Mouse (Mus musculus) embryo, embryonic 9.5 days (tissue): Measurements from ENCODE around the gene Actn3.
"Not testable (repeated sequence)": the region's sequence is repeated elsewhere in the genome, so short reads cannot be mapped to it uniquely, and the experiment has no call there.

Experiments used
- DNase-seq: peaks from one replicate; pipeline ENCODE4 v3.0.0-alpha.2; 2017; ENCODE audit errors: extremely low spot score

The Actn3 gene

DNA sequence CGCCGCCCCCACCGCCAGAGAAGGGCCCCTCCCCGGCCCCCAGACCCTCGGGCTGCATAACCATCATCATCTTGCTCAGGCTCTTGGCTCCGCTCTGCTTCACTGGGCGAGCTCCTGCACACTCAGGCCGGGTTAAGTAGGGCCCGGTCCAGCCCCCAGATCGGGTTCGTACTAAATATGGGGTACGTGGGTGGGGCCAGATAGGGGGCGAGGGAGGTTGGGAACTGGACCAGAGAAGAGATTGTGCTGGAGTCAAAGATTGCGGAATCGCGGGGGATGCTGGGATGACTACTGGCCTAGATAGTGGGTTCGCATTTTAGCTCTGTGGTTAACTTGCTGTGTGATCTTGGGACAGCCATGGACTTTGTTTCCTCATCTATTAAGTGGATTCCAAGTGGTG is at the start of gene Actn3:
Actn3 (minus strand) TSS at position 125 of the 400 bp plus-strand sequence.
- no peak for DNase-seq

DNA sequence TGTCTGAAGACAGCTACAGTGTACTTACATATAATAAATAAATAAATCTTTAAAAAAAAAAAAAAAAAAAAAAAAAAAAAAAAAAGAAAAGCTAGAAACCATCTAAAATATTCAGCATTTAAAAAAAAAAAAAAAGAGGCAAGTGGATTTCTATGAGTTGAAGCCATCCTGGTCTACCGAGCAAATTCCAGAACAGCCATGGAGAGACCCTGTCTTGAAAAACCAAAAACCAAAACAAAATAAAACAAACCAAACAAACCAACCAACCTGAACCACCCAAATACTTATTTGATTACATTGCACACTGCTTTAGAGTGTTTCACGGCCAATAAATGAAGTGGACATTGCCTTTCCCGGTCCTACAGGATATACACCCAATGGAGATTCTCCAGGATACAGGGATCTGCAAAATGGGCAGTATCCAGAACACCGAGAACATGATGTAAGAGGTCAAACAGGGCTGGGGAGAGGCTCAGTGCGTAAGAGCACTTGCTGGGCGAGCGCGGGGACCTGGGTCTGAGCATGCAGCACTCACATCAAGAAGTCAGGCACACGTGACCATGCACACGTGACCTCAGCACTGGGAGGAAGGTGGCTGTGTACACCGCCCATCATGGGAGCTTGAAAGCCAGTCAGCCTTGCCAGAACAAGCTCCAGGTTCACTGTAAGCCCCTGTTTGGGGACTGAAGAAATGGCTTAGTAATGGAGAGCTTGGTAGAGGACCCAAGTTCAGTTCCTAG is 47.6 kb upstream of the Actn3 start:
- DNase-seq = no peak

DNA sequence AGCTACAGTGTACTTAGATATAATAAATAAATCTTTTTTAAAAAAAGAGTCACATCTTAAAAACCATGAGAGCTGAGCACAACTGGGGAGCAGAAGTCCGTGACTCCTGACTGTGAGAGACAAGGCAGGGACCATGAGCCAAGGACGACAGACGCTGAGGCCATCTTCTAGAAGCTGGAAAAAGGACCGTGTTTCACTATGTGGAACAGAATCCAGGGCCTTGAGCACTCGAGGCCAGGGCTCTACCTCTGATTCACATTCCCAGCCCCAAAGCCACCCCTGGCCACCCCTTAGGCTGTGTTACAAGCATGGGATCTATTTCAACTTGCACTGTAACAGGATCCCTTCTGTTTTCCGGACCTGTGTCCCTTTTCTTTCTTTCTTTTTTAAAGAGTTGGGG is 41.9 kb upstream of the Actn3 start:
- no peak for DNase-seq

DNA sequence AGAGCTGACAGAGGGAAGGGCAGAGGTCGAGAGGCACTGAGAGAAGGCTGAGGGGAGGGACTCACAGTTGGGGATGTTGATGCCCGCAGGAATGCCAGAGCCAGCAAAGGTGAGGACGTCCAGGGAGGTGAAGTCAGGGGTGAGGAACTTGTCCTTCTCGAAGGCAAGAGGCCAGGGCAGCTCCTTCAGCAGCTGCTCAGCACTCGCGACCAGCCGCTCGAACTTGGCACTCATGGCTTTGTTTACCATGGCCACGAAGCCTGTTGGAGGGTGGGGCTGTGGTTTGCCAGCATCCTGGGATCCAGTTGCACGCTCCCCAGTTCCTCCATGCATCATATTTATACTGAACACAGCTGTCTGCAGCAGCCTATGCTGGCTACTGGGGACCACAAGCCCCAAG is 39.1 kb upstream of the Actn3 start:
- DNase-seq = no peak

DNA sequence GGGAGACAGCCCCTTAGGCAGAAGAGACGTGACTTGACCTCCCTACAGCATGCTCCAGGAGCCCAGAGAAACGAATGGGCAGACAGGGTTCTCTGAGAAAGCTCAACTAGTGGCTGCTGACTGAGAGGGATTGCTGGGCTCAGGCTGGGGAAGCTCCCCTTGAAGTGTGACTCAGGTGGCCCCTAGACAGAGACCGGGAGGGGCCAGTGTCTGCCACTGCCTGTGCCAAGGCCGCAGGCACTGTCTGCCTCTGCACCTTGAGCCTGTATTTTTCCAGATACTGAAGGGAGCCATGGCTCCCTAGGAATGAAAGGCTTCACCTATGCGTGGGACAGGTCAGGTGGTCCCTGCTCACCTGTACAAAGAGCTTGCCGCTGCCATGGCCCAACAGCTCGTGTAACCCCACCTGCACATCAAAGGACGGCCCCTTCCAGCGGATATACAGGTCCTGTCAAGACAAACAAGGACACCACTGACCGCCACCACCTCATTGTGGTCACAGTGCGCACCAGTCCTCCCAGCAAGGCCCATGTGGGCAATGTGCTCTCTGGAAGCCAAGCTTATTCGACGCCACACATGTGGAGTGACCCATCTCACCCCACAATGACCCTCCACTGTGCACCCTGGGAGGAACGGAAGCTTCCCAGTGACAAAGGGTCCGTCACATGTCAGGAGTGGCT is 38.4 kb upstream of the Actn3 start:
- DNase-seq = no peak

DNA sequence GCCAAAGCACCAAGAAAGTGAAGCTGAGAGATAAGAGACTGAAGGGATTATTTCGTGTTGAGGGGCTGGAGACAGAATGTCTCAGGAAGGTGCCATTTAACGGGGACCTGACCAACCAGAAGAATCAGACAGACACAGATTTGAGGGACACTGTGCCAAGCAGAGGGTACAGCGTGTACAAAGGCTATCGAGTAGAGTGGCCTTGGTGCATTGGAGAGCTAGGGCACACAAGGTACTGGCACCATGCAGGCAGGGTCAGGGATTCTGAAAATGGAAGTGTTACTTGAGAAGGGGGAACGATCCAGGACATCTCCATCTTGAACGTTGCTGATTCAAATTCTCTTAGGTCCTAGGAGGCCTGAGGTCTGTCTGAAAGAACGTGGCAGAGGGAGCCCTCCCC is 31.7 kb upstream of the Actn3 start:
- no peak for DNase-seq

DNA sequence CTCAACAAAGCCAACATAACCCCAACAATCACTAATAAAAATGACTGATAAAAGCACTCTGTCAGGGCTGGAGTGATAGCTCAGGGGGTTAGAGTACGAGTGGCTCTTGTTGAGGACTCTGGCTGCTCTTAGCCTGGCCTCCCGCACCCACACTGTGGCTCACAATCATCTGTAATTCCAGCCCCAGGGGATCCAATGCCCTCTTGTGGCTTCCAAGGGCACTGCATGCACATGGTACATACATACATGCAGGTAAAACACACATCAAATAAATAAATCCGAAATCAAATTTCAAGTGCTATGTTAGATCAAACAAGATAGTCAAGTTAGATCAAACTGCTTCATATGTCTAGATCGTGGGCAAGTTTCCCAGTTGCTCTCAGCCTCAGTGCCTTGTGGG is 30.4 kb upstream of the Actn3 start:
- no peak for DNase-seq

DNA sequence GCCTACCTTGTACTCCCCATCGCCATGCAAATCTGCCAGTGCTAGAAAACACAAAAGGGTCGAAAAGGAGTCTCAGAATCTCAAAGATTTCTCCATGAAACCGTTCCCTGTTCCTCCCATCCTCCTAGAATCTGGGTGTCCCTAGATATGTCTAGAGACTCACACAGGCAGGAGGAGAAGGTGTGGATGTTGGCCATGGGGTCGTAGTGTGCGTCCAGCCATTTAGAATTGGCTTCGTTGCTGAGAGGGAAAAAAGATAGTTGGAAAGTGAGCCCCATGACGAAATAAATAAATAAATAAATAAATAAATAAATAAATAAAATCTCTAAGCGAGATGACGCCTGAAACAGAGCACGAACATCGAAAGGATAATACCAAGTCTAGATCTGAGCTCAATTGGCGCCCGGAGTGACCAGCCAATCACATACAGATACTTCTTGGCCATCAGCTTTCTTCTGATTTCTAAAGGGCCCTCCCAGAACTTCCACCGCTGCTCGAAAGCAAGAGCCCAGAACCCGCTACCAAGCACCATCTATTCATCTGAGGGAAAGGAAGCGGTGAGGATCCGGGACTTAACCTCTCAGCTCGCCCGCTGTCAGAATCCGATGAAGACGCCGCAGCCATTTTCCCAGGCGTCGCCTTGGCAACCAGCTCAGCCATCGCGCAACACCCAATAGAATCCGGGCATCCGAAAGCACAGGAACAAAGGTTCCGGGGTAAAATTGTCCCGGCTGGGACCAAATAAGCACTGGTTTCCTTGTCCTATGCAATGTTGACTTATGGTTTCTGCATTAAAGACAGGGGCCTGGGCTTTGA is 28.5 kb upstream of the Actn3 start, which contains the start of gene Bbs1:
Bbs1 (minus strand) TSS at position 650 of the 816 bp plus-strand sequence.
- DNase-seq = peak; percentile 86

DNA sequence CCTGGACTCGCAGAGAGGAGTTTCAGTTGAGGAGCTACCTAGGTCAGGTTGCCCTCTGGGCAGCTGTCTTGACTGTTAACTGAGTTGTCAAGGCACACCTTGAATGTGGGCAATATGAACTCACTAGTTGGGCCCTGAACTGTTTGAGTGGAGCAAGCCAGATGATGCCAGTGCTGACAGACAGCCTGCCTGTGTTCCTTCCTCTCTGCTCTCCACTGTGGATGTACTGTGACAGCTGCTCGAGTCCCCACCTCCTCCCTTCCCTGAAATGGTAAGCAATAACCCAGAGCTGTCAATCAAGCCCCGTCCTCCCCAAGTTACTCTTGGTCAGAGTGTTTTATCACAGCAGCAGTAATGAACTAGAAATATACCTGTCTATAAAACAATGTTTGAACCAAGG is 22.2 kb upstream of the Actn3 start:
- no peak for DNase-seq

DNA sequence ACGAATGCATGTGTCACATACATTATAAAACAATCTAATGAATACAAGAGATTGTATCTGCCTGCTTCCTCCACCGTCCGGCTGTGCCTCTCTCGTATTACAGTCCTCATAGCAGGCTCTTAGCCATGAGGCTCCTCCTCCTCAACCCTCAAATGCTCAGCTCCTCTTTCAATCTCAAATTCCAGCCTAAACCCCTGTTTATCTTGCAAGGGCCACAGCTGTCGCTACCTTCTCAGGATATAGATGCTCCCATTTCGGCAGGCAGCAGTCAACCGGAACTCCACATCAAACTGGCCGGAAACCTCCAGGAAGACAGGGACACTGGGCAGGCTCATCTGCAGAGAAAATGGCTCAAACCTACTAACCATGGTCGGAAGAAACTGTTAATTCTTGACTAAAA is 21.3 kb upstream of the Actn3 start:
- DNase-seq = no peak

DNA sequence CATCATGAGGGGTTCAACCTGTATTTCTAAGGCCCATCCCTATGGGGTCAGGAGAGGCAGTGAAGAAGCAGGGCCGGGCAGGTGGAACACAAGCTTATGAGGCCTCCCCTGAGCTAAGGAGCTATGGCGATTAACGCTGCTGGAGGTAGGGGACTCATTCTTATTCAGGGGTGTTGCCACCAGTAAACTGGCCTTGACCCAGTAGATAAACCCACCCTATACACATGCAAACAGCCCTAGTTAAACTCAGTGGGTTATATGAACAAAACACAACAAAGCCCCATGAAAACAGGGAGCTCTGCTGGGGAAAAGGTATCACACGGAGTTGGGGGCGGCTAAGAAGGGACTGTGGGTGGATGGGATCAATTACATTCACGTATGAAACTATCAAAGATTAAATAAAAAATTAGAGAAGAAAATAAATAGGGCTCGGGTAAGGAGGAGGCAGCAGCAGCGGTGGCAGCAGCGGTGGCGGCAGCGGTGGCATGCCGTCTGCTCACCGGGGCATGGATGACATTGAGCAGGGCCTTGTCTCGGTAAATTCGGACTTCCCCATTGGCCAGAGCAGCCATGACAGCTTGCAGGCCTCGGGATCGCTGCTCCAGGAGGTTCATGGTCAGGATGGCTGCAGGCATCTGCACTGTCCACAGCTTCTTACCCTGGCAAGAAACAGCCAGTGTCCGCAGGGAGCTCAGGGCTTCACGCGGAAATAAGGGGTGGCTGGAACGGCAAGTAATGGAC is 19.2 kb upstream of the Actn3 start:
- no peak for DNase-seq

DNA sequence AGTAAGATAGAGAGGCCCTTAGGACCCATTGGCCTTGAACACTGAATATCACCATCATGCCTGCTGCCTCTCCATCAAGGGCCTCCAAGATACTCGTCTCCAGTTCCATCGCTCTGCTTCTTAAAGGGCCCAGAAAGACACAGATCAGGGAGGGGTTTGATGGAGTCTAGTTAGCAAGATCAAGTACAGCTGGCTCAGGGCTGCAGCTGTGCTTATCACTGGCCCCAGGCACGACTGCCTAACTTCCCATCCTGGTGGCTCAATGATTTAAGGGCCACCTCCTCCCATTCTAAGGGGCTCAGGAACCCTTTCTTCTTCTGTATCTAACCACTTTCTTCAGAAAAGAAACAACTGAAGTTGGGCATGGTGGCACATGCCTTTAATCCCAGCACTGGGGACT is 14.1 kb upstream of the Actn3 start:
- DNase-seq = no peak

DNA sequence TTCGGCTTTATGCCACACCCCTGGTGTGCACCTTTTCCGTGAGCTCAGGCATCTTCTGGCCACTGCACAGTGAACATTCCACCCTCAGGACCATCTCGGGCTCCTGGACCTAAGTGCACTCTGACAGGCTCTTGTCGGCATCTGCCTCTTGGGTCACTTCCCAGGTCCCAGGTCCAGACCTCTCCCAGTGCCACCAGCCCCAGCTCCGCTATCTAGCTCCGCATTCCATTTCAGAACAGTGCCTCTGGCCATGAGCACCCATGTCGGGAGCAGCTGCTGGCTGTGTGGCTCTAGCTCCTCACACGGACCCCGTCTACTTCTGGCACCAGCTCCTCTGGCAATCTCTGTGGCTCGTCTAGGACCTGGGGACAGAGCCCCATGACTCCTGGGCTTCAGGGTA is 12.1 kb upstream of the Actn3 start:
- DNase-seq = no peak

DNA sequence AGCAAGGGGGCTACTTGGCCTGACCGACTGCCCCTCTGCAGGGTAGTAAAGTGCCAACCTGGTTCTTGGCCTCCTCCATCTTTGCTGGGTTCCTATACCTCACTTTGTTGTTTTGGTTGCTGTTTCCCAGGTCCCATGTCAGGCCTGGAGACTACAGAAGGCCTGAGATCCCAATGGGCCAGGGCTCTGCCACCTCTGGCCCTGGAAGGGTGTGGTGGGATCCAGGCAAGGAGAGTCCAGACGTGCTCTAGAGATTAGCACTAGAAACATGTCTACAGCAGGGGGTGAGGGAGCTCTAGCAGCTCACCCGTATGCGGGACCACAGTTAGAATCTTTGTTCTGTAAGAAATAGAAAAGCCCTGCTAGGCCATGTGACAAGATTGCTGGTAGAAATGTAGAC is 6.3 kb upstream of the Actn3 start:
- no peak for DNase-seq

DNA sequence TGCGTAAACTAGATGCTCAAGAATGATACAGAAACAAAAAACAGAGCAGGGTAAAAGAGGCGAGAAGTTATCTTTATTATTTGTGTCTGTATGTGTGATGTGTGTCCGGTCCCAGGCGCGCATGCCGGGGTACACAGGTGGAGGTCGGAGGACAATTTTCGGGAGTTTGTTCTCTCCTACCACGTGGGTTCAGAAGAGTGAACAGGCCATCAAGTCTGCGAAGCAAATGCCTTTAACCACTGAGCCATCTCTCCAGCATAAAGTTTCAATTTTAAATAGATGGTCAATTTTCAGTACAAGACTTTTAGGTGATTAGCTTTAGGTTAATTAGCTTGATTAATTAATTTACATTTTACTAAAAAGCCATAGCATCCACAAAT is 1.6 kb upstream of the Actn3 start:
- DNase-seq = no peak

DNA sequence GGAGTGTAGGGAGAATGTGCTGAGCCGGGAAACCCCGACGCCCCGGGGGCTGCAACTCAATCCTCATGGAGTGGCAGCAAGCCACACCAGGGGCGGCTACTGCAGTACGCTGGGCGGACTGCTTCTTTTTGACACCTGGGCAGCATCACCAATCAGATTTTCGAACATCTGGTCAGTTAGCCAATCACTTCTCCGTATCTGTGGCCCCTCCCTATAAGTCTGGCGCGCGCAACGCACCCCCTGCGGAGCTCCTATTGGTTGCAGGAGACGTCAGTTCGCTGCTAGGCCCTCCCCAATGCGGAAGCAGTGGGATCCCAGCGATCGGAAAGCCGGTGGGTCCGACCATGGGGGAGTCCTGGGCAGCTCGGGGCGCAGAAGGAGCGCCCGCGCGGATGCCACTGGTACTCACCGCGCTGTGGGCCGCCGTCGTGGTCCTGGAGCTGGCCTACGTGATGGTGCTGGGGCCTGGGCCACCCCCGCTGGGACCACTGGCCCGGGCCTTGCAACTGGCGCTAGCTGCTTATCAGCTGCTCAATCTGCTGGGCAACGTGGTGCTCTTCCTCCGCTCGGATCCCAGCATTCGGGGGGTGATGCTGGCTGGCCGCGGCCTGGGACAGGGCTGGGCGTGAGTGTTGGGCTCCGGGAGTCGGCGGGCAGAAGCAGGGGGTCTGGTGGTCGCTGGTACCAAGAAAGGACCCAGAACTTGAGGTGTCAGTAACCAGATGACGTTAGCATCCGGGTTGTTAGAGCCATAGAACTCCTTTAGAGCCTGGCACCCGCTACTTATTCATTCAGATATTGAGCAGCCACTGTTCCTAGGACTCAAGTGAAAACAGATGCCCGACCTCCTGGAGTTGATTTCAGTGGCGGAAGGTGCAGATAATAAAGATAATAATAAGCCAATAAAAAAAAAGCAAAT is 955 bp upstream of the Actn3 start, which contains the start of gene Zdhhc24:
Zdhhc24 (plus strand) TSS at position 264 of the 919 bp plus-strand sequence.
- peak; percentile 98 for DNase-seq

DNA sequence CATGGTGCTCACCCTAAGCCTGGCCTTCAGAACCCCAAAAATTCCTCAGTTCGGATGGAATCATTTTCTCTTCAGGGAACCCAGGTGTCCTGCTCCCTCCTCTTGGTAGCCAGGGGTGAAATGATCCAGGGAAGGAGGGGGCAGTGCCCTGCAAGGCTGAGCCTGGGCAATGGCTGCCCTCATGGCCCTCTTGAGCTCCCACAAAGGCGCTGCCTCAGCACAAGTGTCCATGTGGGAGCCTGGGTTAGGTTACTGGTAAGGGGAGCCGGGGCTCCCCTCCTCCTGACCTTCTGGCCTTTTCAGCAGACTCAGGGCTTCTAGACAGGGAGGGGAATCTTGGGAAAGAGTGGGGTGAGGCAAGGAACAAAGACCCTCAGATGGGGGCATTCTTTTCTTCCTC is 954 bp downstream of the Actn3 start:
- no peak for DNase-seq

DNA sequence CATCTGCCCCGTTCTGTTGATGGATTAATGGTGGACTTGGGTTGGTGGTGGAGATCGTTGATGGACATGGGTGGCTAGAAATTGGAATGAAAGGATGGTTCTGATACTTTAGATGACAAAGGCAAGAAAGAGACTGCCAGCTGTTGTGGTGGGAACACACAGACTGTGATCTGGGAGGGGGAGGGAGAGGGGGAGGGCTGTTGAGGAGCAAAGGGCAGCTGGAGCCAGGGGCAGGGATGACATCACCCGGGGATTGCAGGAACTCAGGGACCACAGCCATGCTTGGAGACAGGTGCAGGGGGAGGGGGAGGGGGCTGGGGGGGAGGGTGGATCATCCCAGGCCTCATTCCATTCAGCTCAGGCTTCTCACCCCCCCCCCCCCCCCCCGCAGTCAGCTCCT is 1.5 kb downstream of the Actn3 start:
- no peak for DNase-seq

DNA sequence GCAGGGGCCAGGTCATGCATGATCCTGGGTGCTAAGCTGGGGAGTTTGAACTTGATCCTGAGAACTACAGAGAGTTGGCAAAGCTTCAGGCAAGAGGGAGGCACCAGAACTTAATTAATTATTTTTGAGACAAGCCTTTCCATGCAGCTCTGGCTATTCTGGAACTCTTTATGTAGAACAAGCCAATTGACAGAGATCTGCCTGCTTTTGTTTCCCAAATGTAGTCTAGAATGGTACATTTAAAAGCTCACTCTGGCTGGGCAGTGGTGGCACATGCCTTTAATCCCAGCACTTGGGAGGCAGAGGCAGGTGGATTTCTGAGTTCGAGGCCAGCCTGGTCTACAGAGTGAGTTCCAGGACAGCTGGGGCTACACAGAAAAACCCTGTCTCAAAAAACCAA is 3.1 kb downstream of the Actn3 start:
- not testable (repeated sequence) for DNase-seq

DNA sequence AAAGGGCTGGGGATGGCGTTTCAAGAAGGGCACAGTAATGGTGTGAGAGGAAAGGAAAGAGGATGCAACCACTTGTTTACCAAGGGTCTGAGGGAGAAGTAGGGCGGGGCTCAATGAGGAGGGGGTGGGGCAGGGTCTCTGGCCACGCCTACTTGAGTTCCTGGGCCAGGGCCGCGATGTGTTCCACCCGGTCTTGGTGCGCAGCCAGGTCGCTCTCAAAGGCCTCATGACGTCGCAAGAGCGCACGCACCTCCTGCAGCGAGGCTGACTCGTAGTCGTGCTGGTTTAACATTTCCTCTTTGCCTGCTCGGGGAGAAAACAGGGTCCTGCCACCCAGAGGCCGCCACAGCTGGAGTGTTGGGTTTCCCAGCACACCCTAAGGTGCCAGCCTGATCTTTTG is 12.6 kb downstream of the Actn3 start:
- DNase-seq = peak; percentile 17

DNA sequence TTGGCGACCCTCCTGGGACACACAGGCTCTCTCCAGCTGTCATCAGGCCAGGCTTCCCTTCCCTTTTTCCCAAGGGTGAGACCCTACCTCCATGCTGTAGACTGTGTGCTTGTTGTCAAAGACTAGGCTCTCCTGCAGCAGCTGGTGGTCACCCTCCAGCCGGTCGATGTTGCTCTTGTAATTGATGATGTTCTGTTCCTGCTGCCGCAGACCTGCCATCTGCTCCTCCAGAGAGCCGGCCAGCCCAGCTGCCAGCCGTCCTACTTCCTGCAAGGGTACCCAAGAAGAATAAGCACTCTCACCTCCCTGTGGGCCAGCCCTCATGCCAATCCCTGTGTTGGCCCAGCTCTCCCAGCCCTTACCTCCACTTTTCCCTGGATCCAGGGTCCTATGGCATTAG is 14.7 kb downstream of the Actn3 start:
- DNase-seq = no peak
